Mouse (Mus musculus) c-Kit-positive CD71-positive TER-119-negative erythroid progenitor cells, embryonic 14.5 days (primary cell): Measurements from ENCODE around the gene Rere.
"Not testable (repeated sequence)": the region's sequence is repeated elsewhere in the genome, so short reads cannot be mapped to it uniquely, and the experiment has no call there.

Experiments
- DNase-seq: peaks from one replicate; pipeline ENCODE4 v3.0.0-alpha.2; 2013; ENCODE audit warnings: low read depth

Rere gene

GRCm38 (mm10) chr4:150582966-150583776 is 301.7 kb downstream of the Rere start:
- DNase-seq: no peak

GRCm38 (mm10) chr4:150583777-150584135 is 302.3 kb downstream of the Rere start:
- no peak for DNase-seq

DNA sequence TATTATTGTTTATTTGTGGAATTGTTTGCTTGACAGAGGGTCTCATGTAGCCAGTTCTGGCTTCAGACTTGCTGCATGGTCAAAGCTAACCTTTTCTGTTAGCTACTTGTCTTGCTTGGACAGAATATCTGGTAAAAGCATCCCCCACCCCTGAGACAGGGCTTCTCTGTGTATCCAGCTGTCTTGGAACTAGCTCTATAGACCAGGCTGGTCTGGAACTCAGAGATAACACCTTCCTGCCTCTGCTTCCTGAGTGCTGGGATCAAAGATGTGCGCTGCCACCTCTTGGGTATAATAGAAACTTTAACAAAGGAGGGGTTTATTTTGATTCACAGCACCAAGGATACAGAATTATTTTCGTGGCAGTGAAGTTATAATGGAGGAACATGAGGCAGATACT is 304.4 kb downstream of the Rere start:
- DNase-seq: no peak

DNA sequence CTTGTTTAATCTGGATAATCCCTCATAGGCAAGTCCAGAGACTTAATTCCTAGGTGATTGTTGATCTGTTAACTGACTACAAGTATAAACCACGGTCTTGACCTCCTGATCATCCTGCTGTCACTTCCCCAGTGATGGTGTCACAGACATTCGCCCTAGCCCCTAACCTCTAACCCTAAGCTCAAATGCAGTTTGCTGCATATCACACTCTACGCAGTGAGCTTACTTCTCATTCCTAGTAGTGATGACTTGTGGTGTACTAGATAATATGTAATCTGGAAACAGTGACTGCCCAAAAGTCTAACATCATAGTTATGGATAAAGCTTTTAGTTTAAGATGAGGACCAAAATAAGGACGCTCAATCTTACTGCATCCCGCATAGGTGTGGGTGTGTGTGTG is 304.8 kb downstream of the Rere start:
- DNase-seq: no peak

- DNase-seq: peak; percentile 49
Observed at GRCm38 (mm10) chr4:150587597-150588299, 306.3 kb downstream of the Rere start.

DNA sequence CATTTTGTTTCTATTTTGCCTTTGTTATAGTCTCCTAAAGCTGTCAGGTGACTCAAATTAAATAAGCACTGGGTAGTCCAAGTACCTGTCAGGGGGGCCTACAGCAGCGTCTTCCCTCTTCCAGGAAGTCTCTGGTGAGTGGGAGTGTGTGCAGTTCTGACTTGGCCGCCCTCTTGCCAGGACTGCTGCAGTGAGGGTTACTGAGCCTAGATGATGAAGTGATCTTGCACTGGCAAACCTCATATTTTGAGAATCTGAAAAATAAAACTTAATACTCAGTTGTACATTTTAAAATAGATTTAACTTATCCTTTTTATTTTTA is 306.8 kb downstream of the Rere start:
- peak; percentile 40 for DNase-seq

DNA sequence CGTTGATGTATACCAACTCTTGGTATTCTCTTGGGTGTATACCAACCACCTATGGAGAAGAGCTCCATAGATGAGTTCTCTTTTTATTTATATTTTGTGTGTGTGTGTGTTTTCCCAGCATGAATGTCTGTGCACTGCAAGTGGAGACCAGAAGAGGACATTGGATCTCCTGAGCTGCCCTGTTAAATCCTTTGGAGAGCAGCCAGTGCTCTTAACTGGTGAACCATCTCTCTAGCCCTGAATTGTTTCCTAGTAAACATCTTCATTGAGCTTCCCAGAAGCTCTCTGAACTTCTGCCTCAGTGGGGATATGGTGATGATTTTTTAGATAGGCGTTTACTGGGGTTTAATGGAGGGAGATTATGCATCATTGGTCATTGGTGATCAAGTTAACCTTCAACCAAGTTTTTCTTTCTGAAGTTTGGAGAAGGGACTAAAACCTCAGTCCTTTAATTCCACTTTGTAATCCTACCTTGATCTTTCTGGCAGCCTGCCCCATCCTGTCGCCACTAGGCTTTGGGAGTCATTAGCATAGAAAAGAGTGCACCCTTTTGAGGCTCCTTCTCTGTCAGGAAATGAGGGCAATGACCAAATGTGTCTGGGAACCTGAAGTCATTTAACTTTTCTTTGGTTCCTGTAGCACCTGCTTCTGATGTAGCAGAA is 309.3 kb downstream of the Rere start:
- DNase-seq: no peak

DNA sequence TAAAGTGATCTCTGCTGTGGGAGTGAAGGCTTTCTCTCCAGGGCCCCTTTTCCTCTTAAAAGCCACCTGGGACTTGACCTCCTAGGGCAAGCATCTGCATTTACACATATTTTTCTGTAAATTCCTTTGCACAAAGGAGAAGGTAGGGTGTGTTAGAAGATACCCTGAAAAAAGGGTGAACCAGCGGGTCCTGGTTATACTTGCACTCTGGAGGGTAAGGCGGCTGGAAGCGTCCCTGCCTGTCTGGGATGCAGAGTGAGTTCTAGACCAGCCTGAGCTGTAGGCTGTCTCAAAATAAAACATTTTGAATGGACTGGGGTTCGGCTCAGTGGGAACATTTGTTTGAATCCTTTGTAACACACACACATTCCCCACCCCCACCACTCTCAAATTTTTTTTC is 310.2 kb downstream of the Rere start:
- no peak for DNase-seq

GRCm38 (mm10) chr4:150592087-150592486 is 310.6 kb downstream of the Rere start:
- DNase-seq: peak; percentile 57

DNA sequence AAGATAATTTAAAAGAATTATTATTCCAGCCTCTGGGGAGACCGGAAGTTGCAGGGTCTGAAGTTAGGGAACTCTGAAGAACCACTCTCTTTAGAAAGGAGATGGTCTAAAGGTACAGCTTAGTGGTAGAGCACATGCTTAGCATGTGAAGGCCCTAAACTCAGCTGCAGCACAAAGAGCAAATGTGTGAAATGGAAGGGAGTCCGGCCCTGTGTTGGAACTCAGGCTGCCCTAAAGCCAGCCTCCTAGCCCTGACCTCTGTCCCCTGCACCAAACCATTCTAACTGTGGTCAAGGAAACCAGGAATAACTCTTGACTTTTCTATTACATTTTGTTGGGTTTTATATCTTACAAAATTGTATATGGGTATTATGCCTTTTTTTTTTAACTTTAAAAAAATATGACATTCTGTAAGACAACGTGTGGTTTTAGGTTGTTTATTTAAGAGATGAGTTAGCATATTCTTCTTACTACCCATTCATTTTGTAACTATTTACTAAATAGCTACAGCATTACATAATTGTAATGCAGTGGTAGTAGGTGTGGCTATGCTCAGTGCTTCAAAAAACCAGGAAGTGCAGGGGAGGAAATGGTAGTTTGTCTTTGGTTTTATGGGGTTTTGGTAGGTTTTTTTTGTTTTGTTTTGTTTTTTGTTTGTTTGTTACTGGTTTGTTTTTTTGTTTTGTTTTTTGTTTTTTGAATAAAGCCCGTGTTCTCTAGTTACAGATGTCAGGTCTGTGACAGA is 312.2 kb downstream of the Rere start:
- DNase-seq: no peak

- DNase-seq: no peak
Observed at GRCm38 (mm10) chr4:150594298-150594829, 312.9 kb downstream of the Rere start.

GRCm38 (mm10) chr4:150595071-150595470 is 313.6 kb downstream of the Rere start:
- DNase-seq: no peak

DNA sequence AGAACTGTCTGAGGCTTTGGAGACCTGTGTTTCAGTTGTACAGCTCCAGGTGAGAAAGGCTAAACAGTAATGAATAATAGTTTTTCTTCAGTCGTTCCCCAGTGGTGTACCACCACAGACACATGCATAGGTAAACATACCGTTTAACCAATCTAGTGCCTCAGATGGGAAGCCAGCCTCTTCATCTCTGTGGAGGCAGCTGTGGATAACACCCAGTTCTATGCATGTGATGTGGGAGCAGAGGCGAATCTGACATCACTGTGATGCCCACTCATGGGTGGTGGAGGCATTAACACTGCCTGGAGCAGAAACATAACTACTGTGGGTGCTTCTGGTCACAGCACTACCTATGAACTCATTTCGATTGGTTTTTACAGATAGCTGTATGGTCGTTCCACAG is 314.5 kb downstream of the Rere start:
- no peak for DNase-seq

DNA sequence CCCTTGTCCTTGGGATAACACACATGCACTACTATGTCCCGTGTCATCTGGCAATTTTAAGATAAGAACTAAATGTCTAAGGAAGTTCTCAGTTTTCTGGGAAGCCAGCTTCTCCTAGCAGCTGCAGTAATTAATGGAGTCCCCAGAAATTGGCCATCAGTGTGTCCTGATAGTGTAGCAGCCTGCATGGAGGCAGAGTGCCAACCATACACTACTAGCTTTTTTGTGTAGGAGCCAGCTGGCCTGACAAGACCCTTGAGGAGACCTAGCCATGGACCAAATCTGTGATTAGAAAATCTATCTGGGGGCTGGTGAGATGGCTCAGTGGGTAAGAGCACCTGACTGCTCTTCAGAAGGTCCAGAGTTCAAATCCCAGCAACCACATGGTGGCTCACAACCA is 317.2 kb downstream of the Rere start:
- DNase-seq: no peak

GRCm38 (mm10) chr4:150599119-150599992 is 317.9 kb downstream of the Rere start:
- no peak for DNase-seq

GRCm38 (mm10) chr4:150600503-150600902 is 319.1 kb downstream of the Rere start:
- not testable (repeated sequence) for DNase-seq

DNA sequence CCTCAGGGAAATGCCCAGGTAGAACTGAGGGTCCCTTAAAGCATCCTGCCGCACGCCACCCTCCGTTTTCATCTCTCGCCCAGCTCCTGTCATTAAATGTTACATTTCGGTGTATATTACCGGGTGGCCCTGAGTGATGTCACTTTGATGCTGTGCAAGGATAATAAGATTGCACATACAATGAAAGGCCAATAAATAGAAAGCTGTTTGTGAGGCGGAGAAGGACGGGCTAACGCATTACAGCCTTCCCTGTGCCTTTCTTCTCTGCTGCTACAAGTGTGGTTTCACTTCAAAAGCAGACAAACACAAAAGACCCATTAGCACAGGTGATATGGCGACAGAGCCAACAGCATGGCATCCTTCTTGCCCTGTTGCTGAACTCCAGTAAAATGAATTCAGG is 320.0 kb downstream of the Rere start:
- no peak for DNase-seq

DNA sequence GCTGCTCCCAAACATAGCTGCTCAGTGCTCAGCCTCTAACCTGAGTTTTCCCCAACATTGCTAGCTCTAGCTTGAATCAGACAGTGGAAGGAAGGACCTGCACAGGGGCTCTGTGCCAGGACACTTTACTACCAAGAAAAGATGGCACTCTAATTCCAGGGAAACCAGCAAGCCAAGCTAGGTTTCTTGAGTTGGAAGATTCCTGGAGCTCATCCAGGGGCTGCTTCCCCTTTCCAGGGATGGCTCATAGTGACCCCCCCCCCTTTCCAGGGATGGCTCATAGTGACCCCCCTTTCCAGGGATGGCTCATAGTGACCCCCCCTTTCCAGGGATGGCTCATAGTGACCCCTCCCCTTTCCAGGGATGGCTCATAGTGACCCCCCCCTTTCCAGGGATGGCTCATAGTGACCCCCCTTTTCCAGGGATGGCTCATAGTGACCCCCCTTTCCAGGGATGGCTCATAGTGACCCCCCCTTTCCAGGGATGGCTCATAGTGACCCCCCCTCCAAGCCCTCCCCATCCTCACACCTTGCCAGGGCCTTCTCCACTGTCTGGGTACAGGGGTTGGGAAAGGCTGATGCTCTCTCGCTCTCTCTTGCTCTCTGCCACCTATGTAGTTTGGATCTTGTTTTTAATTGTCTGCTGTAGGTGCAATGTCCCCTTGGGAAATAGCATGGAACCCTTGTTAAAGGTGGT is 322.1 kb downstream of the Rere start:
- no peak for DNase-seq

DNA sequence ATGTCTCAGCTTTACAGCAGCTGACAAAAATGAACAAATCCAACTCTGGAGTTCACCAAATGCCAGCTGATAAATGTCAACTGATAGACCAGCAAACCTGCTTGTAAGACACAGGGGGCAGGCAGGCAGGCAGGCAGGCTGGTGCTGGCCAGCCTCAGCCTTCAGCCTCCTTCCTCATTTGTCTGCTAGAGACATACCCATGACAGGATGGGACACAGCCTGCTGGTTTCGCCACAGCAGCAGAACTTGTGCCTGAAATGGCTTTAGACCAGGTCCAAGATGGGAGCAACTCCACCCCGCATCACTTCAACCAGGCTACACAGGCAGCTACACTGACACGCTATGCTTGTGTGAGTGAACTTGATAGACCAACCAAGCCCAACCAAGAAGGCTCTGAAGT is 324.4 kb downstream of the Rere start:
- DNase-seq: no peak

DNA sequence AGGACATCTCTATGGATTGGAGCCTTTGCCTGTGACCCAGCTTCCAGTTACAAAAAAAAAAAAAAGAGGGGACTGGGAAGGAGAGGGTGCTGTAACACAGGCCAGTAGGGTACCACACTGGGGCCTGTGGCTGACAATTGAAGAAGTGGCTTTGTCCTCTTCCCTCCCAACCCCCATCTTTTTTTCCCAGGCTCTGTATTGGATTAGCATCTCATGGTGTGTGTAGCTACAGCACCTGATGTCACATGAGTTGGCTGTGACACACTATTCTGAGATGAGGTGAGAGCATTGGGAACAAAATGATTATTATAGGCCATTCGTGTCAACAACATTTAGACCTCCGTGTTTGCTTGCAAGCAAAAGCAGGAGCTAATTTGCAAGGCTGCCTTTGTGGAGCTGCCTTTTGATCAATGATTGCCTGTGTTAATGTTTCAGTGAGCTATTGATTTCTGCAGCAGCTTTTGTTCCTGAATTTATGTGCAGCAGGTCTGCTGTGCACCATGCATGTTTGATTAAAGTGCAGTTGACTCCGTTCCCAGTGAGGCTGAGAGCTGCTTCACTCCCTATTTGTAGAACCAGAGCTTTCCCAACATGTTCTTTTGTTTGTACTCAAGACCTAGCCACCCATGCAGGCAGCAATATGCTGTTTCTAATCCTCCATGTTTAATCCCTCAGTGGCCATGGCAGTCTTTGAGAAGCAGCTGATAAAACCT is 325.2 kb downstream of the Rere start:
- DNase-seq: no peak
